Mouse (Mus musculus): ENCODE results near the gene Ppp2r3d.
A peak's percentile ranks its signal among the peaks of the same experiment; 100 is the strongest.
"Not testable (repeated sequence)": the region's sequence is repeated elsewhere in the genome, so short reads cannot be mapped to it uniquely, and the experiment has no call there.

Ppp2r3d gene

GRCm38 (mm10) chr9:124476096-124476902 is at the start of gene Ppp2r3d:
Gene Ppp2r3d, minus strand, starts transcription at chr9:124476898.
- DNase-seq (ENCODE audit: low spot score): no peak

GRCm38 (mm10) chr9:124493693-124494092 is 17.0 kb upstream of the Ppp2r3d start, which contains the start of gene Gm21836:
Gene Gm21836, minus strand, starts transcription at chr9:124493793.
- not testable (repeated sequence) for DNase-seq (ENCODE audit: low spot score)

- DNase-seq (ENCODE audit: low spot score): not testable (repeated sequence)
These were observed 3.8 kb upstream of the Ppp2r3d start for GRCm38 (mm10) chr9:124480361-124480980.

GRCm38 (mm10) chr9:124478081-124478480 is 1.4 kb upstream of the Ppp2r3d start:
- no peak for DNase-seq (ENCODE audit: low spot score)

- no peak for DNase-seq (ENCODE audit: low spot score)
These were observed 1.0 kb downstream of the Ppp2r3d start for GRCm38 (mm10) chr9:124475689-124476088.

GRCm38 (mm10) chr9:124456572-124456971 is 20.1 kb downstream of the Ppp2r3d start:
- DNase-seq (ENCODE audit: low spot score): peak; percentile 53

GRCm38 (mm10) chr9:124442533-124442855 is 34.2 kb downstream of the Ppp2r3d start:
- no peak for DNase-seq (ENCODE audit: low spot score)

GRCm38 (mm10) chr9:124441681-124442532 is 34.8 kb downstream of the Ppp2r3d start:
- DNase-seq (ENCODE audit: low spot score): no peak

- DNase-seq (ENCODE audit: low spot score): no peak
These were observed 36.0 kb downstream of the Ppp2r3d start for GRCm38 (mm10) chr9:124440724-124441045.

- DNase-seq (ENCODE audit: low spot score): no peak
These were observed 36.6 kb downstream of the Ppp2r3d start for GRCm38 (mm10) chr9:124439848-124440723.

- DNase-seq (ENCODE audit: low spot score): no peak
These were observed 37.3 kb downstream of the Ppp2r3d start for GRCm38 (mm10) chr9:124439403-124439847.

GRCm38 (mm10) chr9:124438686-124439346 is 37.9 kb downstream of the Ppp2r3d start:
- DNase-seq (ENCODE audit: low spot score): no peak

GRCm38 (mm10) chr9:124425411-124425885 is 51.2 kb downstream of the Ppp2r3d start:
- DNase-seq (ENCODE audit: low spot score): peak; percentile 98

- DNase-seq (ENCODE audit: low spot score): peak; percentile 99
These were observed 51.9 kb downstream of the Ppp2r3d start for GRCm38 (mm10) chr9:124424542-124425410.

GRCm38 (mm10) chr9:124424292-124424541 is 52.5 kb downstream of the Ppp2r3d start:
- DNase-seq (ENCODE audit: low spot score): no peak

- peak; percentile 96 for DNase-seq (ENCODE audit: low spot score)
These were observed 53.0 kb downstream of the Ppp2r3d start for GRCm38 (mm10) chr9:124423552-124424291.

- DNase-seq (ENCODE audit: low spot score): peak; percentile 97
These were observed 53.7 kb downstream of the Ppp2r3d start for GRCm38 (mm10) chr9:124422900-124423551.

GRCm38 (mm10) chr9:124422427-124422826 is 54.3 kb downstream of the Ppp2r3d start:
- DNase-seq (ENCODE audit: low spot score): no peak

- no peak for DNase-seq (ENCODE audit: low spot score)
These were observed 63.8 kb downstream of the Ppp2r3d start for GRCm38 (mm10) chr9:124412921-124413320.
